Mouse (Mus musculus): ENCODE results near the gene Tagln.

The Tagln gene

DNA sequence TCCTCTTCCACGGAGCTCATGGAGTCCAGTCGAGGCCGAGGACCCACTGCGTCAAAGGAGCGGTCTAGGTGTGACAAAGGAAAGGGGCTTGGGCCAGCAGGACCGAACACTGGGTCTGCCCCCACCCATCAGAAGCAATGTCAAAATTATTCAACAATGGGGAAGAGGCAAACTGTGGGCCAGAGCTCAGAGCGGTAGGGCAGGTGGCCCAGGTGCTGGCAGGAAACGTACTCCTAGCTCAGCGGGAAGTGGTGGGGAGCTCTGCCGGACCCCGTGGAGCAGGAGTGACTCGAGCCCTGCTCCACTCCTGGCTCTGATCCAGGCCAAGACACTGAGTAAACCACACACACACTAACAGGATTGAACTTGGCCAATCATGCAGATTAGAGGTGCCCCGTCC lies 9.9 kb upstream of the Tagln start:
- DNase-seq = no peak

DNA sequence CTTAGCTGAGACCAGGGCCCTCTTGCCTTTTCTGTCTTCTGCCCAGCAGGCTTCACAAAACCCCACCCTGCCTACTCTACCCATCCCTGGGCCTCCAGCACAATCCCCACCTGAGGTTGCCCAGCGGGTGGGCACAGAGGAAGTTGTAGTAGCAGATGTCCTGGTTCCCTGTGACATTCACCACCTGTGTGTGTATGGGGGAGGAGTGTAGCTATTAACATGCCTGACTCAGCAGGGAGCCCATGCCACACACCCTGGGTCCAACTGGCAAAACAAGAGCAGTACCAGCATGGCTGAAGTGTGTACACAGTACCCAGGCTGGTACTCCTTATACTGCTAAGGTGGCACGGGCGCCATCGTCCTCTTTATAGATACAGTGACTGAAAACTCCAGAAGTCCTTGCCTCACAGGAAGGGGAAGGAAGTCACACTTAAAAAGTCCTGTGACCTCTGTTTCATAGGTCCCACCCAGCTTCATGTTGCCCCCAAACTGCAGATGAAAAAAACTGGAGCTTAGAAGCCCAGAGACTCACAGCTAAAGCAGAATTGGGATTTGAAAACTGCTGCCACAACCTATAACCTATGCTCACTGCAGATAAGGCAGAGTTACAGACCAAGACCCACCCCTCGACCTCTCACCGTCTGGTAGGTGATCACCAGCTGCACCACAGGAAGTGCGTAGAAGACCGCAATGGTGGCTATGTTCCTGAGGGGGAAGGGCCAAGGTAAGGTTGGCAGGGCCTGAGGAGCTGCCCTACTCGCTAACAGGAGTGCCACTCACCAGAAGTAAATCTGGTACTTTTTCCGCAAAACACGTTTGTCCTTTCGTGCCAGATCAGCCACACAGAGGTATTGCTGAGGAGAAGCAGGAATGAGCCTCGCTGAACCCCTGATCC lies 8.9 kb upstream of the Tagln start:
- no peak for DNase-seq

DNA sequence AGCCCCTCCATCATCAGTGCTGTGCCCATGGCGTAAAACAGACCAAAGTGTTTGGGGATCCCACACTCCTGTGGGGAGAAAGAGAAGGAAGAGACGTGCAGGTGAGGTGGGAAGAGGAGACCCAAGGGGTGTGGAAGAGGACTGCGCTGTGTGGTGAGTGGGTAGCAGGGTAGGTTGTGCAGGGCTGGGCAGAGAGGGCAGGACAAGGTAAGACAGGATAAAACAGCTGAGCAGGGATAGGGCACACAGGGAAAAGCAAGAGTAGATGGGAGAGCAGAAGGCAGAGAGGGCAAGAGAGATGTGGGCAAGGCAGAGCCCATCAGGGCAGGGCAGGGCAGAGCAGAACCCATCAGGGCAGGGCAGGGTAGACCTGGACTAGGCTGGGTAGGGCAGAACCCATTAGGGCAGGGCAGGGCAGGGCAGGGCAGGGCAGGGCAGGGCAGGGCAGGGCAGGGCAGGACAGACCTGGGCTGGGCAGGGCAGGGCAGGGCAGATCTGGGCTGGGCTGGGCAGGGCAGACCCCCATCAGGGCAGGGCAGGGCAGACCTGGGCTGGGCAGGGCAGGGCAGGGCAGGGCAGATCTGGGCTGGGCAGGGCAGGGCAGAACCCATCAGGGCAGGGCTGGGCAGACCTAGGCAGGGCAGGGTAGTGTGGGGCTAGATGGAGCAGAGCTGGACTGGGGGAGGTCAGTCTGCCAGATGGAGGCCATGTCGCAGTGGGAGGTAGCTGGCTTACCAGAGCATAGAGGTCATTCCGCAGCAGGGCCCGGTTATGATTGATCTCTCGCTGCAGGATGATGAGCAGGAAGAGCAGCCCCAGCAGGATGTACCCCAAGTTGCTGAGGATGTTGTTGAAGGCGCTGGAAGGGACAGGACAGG lies 8.0 kb upstream of the Tagln start:
- no peak for DNase-seq

DNA sequence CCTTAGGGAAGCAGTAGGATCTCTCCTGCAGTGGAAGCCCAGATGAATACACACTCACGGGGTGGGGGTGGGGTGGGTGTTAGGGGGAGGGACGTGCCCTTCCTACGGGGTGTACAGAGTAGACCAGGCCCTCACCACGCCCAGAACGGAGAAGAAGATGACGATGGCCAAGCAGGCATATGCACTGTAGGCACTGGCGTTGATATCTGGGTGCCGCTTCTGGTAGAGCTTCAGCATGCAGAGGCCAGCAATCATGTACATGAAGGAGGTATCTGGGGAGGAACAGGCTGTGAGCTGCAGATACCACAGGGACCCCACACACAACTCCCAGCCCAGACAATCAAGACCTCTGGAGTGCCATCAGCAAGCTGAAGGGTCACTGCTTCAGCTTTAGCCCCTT lies 7.1 kb upstream of the Tagln start:
- DNase-seq = no peak

DNA sequence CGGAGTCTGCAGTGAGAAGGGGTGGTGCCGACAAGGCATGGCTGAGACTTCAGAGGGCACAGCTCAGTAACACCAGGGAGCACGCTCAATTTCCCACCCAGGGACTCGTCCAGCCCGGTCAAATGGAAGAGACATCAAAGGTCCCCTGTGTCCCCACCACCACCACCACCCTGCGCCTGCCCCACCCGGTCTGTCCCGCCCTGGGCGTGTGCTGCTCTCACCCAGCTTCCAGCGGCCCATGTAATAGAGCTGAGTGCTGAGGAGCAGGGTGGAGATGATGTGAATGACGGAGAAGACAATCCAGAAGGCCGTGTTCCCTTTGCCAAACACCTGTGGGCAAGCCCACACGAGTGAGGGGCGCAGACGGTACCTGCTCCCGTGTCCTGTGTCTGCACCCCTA lies 6.6 kb upstream of the Tagln start:
- no peak for DNase-seq

DNA sequence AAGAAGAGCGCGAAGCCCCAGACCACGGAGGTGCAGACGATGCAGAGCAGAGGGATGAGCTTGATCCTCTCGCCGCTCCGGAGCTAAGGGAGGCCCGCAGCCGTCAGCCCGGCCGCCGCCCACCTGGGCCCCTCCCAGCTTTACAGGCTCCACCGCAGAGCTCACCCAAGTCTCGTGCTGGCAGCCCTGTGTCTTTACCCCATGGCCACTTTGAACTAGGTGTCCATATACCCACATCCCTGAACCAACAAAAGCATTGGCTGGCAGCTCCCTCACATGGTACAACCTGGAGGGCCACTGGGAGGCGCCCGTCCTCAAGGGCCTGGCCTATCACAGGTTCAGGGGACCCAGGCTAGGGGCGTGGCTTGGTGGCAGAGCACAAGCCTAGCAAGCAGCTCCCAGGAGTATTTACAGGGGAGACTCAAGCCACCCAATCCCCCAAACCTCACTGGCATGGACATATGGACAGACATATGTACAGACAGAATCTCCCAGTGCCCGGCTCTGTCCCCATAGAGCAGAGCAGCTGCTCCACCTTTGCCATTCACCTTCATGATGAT lies 5.6 kb upstream of the Tagln start:
- DNase-seq = no peak

DNA sequence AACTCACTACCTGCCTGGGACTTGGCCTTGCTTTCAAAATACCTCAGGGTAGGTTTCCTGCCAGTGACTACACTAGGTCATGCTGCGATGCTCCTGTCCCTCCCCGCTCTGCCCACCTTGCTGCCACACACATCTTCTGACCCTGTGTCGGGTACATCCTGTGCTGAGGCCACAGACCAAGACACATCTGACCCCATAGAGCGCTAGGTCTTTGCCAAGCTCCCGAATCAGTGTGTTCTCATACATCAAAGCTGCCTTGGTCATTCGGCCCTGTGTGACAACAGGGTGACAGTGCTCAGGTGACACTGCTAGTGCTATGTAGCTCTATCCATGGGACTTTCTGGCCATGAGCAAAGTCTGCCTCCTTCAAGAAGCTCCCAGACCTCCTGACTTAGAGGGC lies 3.9 kb upstream of the Tagln start:
- no peak for DNase-seq

DNA sequence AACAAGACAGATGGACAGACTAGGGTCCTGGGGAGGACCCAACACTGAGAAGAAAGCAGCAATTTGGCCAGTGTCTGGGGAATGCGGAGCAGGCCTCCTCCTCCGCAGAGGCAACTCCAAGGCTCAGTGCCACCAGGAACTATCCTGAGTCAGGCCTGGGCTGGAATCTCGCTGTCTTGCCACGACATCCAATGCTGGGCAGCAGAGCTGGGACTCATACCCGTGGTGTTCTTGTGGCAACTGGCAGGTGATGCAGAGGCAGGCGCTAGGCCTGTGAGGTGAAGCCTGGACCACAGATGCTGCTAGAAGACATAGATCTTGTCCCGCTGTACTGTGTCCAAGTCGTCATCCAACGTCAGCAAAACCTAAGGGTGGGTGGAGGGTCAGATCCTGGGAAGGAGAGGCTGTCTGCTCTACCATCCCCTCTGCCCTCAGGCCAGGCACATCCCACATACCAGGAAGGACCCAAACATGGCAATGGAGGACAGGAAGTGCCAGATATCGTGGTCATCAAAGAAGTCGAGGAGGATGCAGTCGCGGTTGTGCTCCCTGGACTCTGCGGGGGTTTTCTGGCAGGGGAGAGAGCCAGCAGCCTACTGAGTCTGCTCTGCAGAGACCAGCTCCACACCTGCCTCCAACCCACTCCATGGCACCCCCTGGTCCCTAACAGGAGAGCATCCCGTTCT lies 3.2 kb upstream of the Tagln start:
- no peak for DNase-seq

DNA sequence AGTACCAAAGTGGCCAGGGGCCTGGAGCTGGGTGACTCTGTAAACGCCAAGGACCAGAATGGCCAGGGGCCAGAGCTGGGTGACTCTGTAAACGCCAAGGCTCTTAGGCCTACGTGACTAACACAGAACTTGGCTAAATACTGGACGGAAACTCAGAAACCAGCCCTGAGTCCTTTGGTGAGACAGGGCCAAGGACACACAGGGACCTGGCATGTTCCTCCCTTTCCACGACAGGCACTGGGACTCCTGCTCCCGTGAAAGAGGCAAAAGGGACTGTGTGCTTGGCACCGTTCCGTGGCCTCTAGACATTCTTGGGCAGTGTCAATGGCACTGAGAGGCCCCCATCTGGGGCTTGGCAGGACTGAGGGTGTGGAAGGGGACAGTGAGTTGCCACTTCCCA lies 2.2 kb upstream of the Tagln start:
- DNase-seq = no peak

DNA sequence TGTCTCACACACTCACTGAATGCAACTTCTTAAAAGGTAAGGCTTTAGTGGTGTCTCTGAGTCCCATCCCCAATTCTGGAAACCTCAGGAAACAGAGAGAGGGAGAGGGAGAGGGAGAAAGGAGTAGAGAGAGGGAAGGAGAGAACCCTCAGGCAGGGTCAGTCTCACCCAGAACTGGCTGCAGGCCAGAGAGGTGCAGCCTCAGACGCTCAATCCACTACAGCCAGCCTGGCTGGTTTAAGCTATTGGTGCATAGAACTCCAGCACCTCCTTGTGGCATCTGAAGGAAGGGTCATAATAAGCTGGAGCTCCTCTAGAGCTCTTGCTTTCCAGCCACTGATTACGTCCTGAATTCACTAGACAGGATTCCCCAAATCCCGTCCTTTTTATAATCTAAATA lies 1.0 kb upstream of the Tagln start:
- peak; percentile 50 for DNase-seq

DNA sequence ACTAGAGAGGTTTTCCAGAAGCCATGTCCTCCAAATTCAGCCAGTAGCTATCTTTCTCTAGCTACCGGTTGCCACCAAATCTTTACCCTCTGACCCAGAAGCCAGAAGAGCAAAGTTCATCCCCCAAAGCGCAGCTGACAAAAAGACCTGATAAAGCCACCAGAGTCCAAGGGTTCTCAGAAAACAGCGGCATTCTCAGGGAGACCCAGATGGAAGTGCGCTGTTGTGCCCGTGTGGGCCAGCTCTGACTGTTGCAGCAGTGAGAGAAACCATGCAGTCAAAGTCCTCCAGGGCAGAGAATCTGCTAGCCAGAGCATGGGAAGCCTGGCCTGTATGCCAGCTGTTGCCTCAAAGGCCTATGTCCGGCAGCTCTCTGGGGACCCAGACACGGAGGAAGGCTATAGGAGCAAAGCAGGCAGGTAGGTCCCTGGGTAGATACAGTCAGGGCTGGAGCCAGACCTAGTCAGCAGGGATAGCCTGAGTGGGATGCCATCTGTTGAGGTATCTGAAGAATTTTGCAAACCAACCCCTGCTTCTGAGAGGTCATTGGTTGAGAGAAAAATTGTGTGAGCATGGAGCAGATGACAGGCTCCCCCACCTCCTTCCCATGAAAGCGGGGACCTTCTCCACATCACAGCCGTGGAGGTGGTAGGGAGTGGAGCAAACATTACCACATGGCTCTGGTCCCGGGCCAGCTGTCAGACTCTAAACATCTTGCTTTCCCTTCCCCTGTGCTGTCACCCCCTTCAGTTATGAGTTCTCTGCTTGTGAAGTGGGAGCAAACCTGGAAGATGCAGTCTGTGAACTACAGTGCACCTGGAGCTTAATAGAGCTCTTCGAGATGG lies 3.1 kb downstream of the Tagln start:
- DNase-seq = no peak

DNA sequence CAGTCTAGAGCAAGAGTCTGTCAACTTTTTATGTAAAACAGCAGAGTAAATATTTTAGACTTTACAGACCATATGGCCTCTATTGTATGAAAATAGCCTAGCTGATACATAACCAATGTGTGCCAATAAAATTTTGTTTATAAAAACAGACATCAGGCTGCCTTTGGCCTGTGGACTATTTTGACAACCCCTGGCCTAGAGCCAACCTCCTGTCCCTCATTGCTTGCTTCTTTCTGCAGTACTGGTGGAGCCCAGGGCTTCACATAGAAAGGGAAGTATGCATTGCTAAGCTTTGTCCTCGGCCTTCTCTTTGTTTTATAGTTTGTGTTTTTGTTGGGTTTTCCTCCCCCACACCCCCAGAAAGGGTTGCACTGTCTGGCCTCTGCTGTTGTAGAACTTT lies 3.9 kb downstream of the Tagln start:
- no peak for DNase-seq

DNA sequence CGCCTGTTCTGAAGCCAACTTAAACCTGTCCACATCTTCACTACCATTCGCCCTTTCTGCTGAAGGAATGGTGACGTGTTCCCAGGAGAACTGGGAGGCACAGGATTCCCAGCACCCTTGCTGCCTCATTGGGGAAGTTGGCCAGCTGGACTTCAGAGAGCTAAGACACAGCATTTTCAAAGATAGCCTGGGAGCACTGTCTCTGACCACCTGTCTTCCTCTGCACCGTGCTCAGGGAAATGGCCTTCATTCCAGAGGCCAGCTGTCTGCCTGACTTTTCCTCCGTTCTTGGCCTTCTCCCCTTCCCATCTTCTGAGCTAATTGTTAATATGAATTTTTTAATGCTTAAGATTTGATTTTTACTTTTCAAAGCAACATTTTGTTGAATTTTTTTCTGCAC lies 6.6 kb downstream of the Tagln start:
- no peak for DNase-seq

DNA sequence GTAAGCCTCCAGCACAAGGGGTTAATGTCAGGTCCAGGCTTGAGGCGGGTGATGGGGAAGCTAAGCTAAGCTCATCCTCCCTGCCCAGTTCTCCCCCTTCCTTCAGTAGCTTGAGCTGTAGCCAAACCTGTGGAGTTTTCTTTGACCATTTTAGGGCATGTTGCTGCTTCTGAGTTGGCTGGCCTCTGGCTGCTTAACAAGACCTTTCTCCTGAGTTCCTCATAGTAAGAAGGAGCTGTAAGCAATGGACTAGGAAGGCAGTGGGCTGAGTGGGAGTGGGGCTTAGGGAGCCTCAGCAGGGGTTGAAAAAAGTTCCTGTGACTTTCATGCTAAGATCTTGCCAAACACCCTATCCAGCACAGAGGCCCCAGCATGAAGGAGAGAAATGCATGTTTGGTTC lies 16.0 kb downstream of the Tagln start:
- DNase-seq = no peak

DNA sequence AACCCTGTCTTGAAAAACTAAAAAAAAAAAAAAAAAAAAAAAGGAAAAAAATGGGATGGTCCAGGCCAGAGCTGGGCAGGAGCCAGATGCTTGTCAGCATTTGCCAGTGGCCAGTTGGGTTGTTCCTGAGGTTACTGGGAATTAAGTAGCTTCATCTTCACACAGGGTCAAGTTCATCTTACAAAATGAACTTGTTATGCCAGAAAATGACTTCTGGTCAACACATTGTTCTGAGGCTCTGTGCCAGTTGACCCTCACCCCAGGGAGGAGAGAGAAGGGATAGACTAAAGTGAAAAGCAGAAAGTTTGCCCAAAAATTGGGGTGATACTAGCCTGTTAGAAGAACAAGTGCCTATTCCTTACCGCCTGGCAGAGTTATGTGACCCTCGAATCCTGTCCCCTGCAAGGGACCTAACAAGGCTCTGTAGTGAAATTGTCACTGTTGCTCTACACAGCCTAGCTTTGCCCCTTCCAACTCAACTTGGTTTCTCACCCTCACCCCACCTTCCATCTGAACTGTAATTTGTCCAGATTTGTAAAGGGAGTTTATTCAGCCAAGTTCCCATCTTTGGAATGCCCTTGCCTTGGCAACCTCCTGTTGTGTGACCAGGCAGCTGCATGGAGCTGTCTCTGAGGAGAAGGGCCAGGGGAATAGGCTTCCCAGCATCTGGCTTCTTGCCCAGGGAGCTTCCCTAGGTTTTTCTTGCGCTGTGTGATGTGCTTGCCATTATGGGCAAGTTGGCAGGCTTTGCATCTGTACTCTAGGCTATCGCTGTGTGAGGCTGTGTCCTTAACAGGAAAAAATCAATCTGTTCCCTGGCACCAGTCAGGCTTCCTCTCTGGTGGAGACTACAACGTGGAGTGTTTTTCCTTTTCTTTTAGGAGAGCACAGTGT lies 18.6 kb downstream of the Tagln start:
- peak; percentile 64 for DNase-seq

DNA sequence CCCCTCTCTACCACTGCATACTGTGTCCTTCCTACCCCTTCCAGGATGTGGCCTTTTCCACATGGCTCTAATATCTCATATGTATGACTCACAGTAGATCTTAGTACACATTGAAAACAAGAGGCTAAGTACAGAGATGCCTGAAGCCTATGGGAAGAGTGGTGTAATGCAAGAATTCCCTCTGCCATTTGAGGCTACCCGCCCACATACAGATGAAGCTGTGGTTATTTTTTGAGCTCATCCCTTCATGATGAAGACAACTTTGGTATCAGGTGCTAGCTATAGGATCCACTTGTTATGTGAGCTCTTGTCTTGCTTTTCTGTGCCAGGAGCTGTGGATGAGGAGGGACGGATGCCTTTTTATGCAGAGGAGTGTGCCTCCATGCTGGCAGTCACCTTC lies 20.2 kb downstream of the Tagln start:
- DNase-seq = no peak

DNA sequence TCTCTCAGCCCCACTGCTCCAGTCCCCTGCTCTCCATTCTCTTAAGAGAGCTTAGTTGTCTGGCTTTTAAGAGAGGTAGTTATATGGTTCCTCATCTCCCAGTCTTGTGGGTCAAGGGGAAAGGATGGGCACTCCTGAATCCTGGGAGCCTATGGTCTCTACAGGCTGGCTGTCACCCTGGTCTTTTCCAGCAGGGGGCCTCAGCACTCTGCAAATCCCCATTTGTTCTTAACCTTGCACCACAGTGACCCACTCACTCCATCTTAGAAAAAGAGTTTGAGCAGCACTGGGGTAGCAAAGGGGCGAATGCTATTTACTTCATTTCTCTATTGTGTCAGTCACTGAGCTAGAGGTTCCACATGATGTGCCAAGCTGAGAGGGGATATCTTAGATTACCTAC lies 24.2 kb downstream of the Tagln start:
- peak; percentile 50 for DNase-seq

DNA sequence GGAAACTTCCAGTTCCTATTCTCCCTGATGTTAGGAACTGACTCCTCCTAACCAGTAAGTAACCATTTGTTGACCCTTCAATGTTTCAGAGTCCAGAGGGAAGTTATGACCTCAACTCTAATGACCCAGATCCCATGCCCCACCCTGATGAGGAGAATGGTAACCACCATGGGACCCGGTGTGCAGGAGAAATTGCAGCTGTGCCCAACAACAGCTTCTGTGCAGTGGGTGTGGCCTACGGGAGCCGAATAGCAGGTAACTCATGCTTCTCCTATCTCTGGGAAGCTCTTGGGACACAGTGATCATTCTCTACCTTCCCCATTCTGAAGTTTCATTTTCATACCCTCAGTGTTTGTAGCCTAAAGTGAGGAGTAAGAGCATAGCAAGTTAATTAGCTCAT lies 24.9 kb downstream of the Tagln start:
- no peak for DNase-seq

DNA sequence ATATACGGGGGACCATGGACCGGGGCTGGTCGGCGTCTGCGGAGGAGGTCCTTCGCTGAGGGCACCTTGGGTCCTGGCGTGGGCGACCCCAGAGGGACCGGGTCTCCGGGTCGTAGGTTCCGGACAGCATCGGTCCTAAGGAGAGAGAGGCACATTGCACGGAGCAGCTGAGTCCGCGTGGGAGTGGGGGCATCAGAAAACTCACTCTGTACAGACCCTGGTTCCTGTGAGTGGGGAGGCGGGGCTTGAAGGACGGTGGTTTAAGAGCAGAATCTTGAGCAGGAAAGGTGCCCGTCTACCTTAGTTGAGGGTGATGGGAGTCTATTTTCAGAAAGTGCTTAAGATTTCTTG lies 28.8 kb downstream of the Tagln start:
- no peak for DNase-seq

DNA sequence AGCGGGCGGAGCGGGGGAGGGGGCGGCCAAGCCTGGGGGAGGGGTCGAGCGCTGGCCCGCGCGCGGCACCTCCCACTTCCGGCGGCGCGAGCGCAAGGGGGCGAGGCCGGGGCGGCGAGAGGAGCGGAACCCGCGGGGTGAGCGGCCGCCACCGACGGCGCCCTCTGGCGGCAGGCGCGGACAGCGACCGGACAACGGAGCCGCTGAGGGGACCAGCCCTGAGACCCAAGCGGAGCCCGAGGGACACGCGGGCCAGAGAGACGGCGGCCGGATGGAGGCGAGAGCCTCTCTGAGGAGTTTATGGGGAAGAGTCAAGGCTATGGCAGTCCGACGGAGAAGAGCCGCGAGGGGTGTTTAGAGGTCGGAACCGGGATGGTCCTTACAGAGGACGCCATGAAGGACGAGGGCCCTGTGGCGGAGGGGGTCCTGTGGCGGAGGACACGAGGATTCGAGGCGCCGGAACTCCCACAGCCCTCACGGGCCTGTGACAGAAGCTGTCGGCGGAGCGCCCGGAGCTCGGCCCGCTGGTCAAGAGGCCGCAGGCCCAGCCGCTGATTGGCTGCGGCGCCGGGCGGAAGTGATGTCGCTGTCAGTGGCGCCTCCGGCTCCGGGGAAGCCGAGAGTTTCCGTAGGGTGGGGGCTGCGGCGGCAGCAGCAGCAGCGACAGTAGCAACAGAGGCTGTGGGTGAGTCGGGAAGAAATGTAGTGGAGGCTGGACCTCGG lies 29.3 kb downstream of the Tagln start, which contains the start of the genes Pcsk7 and Rnf214:
Pcsk7 (plus strand) TSS at position 143 of the 723 bp plus-strand sequence.
Rnf214 (minus strand) TSS at position 557 of the 723 bp plus-strand sequence.
- peak; percentile 91 for DNase-seq
